Mouse (Mus musculus): ENCODE measurements around the gene Pprc1.

Gene Pprc1

GRCm38 (mm10) chr19:46119458-46119857 is 74.8 kb downstream of the Pprc1 start:
- DNase-seq (ENCODE audit: low spot score) = no peak

GRCm38 (mm10) chr19:46120872-46121271 is 76.2 kb downstream of the Pprc1 start:
- no peak for DNase-seq (ENCODE audit: low spot score)
